Mouse (Mus musculus): ENCODE data around the gene Pdk2.

Gene Pdk2

DNA sequence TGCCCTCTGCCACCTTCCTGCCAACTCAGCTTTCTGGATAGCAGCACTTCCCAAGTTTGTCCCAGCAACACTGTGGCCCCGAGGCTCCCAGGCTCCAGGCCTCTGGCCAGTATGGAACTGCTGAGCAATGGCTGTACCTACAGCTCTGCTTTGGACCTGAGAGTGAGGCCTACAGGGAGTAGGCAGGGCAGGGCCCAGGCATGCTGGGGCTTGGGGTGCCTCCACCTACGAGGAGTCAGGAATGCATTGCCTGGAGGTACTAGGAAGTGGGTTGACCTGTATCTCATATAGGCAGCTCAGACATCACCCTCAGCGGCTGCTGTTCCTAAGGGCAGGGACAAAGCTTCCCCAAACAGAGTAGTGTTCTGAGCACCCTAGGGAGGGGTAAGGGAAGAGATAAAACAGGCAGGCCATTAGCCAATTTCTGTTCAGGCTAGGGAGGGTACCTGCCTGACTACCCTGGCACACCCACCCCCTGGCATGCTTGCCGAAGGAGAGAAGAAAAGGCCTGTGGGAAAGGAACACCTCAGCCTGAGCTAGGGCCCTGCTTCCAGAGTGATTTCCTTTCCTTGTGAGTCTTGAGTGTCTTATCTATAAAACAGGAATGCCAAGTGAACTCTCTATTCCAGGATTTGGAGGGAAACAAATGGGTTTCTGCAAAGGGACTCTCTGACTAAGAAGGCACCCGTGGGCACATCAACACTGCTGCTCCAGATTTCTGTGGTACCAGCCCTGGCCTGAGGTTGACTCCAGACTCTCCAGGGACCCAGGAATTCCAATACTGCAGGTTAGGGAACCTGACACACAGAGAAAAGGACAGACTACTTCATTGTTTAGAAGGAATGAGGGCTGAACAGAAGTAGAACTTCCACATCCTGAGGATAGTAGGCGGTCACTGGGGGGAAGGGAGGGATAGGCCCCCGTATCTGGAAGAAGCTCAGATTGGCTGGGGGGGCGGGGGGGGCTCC is 29.3 kb upstream of the Pdk2 start:
- no peak for DNase-seq (ENCODE audit: low read depth, low spot score)

DNA sequence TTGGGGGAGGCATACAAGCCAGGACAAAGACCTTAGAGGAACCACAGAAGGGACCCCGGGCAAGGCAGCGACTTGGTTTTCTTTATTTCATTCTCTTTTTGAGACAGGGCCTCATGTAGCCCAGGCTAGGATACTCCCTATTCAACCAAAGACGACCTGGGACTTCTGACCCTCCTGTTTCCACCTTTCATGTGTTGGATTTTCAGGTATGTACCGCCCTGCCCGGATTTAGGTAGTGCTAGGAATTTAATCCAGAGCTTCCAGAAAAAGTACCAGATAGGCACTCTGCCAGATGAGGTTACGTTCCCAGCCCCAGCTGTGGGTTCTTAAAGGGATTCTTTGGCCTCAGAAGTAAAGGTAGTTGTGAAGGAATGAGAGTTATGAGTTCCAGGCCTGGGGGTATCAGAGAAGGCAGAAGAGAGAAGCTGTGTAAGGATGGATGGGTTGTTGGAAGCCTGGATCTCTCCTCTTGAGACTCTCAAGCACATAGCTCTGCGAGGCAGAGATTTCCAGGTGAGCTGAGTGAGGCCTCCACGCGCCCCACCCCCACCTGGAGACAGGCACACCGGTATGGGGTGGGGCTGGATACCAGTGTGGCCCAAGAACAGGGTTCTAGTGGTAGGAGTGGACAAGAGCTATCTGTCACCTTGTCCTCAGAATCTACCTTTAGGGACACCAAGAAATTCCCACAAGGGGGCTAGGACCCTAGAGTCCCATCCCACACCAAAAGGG is 28.2 kb upstream of the Pdk2 start:
- DNase-seq (ENCODE audit: low read depth, low spot score), result no peak

- peak; percentile 95 for DNase-seq (ENCODE audit: low read depth, low spot score)
These were observed 15.8 kb upstream of the Pdk2 start for GRCm38 (mm10) chr11:95056768-95057501.

GRCm38 (mm10) chr11:95053062-95053461 is 11.9 kb upstream of the Pdk2 start:
- DNase-seq (ENCODE audit: low read depth, low spot score), result no peak

- DNase-seq (ENCODE audit: low read depth, low spot score), result peak; percentile 72
These were observed 6.0 kb upstream of the Pdk2 start for GRCm38 (mm10) chr11:95046980-95047680.

DNA sequence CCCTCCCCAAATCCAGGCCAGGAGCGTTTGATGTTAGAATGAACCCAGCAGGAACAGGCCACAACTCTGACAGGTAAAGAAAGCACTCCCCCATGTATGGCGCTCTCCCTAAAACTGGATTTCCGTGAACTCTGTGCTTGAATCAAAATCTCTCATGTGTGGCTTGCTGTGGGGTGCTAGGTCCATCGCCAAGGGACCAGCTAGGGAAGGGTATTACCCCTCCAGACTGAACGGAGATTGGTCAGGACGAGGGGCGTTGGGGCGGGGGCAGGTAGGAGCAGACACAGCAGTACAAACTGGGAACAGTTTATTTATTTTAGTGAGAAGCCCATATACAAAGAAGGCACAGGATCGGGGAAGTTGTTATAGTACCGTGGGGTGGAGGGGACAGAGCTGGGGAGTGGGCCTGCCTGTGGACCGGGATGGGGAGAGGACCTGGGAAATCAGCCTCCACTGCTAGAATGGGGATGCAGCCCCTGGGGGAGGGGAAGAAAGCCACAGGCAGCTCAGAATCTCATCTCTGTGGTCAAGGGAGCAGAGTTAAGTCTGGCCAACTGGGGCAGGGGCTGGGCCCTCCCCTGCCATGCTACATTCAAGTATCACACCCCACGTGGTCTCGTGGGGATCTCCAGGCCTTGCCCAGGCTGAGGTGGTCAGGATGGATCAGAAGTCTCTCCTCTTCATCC is 3.2 kb upstream of the Pdk2 start:
- no peak for DNase-seq (ENCODE audit: low read depth, low spot score)

- no peak for DNase-seq (ENCODE audit: low read depth, low spot score)
These were observed 2.5 kb upstream of the Pdk2 start for GRCm38 (mm10) chr11:95043608-95044007.

DNA sequence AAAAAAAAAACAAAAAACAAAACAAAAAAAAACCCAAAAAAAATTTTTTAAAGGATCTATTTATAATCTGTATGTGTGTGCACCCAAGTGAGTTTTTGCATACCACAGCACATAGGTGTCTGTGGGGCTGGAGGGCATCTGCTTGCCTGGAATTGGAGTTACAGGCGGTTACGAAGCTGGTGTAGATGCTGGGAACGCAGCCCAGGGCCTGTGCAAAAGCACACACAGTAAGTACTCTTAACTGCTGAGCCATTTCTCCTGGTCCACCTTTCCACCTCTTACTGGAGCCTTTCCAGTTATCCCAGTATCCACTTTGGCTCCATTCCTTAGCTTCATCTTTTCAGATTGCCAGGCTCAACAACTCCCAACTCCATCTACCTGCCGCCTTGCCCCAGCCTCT is 1.9 kb upstream of the Pdk2 start:
- no peak for DNase-seq (ENCODE audit: low read depth, low spot score)

GRCm38 (mm10) chr11:95042096-95042495 is 942 bp upstream of the Pdk2 start:
- peak; percentile 42 for DNase-seq (ENCODE audit: low read depth, low spot score)

DNA sequence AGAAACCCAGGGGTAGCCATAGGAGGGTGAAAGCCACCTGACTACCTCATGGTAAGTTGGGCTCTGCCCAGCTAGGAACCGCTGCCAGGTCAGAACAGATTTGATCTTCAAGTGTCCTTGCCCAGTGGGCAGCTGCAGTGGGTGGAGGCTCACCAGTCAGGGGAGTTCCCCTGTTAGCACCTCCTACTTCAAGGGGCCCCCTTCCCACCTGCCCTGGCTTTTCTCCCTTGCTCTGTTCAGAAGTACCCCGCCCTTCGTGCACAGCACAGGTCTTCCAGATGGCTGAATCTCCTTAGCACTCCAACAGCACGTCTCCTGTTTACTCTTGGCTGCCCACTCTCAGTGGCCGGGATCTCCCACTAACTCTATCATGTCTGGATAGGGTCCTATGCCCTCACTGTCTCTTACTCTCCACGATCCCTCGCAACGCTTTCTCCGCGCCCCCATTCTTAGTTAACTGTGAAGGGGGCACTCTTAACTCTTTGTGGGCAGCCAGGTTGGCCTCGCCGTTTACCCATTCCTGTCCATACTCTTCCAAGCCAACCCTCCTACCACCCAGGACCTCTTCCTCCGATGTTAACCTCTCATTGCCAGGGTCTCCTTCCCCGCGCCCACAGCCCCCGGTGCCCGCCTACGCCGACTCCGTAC is 539 bp downstream of the Pdk2 start:
- DNase-seq (ENCODE audit: low read depth, low spot score), result no peak

GRCm38 (mm10) chr11:95039766-95040165 is 1.4 kb downstream of the Pdk2 start:
- DNase-seq (ENCODE audit: low read depth, low spot score), result no peak

DNA sequence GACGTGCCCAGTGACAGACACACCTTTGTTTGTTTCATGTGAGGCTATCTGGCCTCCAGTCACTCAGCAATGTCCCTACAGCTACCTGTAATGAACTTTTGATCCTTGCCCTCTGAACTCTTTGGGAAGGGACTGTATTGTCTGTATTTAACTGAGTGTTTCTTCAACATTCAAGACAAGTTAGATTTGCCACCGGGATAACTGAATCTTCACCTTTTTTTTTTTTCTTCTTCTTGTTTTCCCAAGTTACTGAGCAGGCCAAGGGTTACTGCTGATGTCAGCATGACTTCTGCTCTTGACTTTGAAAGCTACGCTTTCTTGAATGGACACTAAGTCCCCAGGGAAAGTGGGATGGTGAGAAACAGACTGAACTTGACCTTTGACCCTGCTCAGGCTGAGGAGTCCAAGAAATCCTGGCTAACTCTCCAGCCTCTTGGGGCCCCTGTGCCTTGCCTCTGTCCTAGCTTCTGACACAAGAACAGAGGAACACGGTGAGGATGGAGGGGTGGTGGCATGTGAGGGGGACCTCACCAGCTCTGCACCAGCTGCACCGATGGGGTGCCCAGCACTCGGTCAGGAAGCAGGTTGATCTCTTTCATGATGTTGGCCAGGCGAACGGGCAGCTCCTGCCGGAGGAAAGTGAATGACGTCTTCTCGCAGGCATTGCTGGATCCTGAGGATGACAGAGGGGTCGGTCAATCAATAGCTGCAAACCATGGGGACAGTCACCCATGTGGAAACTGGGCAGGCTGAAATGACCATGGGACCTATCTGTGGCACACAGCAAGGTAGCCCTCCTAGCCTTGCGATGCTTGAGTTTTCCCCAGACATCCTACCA is 2.1 kb downstream of the Pdk2 start:
- DNase-seq (ENCODE audit: low read depth, low spot score), result no peak

DNA sequence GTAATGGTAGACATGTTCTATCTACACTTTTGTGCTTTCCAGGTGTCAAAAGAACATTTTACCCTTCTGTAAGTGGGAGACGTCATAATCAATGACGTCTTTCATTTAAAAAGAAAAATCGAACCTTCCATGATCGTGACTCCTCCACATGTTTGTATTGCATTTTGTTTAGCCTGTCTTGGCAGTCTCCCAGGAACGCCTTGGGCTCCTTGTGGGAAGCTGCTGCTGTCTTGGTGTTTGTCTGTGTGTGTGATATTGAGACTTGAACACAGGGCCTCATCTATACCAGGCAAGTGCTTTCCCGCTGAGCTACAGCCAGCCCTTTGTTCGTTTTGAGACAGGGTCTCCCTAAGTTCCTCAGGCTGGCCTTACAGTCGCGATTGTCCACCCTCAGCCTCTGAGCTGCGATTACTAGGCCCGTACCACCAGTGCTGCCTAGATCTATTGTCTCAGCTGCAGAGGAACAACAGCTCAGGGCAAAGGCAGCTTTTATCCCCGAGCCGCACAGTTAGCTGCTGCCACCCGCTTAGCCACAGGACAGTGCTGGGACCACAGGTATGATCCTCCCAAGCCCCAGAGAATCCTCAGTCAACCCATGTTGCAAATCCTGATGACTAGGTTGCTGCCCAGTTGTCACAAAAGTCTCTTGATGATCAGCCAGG is 2.9 kb downstream of the Pdk2 start:
- DNase-seq (ENCODE audit: low read depth, low spot score), result no peak

DNA sequence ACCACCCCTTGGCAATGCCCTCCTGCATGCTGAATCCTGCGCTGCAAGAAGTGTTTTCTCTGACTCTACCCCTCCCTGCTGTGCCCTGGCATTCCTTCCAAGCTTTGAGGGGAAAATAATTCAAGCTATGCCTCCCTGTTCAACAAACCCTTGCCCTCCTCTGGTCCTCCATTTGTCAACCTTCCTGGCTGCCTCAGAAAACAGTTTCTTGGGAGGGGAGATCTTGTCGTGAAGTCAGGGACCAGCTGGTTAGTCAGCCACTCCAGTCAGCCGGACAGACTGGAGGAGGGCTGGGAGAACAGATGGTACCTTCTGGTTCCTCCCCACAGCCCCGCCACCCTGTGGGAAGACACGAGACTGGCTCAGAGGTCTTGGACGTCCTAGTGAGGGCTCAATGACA is 3.8 kb downstream of the Pdk2 start:
- DNase-seq (ENCODE audit: low read depth, low spot score), result no peak

- DNase-seq (ENCODE audit: low read depth, low spot score), result no peak
These were observed 4.6 kb downstream of the Pdk2 start for GRCm38 (mm10) chr11:95036521-95036920.

DNA sequence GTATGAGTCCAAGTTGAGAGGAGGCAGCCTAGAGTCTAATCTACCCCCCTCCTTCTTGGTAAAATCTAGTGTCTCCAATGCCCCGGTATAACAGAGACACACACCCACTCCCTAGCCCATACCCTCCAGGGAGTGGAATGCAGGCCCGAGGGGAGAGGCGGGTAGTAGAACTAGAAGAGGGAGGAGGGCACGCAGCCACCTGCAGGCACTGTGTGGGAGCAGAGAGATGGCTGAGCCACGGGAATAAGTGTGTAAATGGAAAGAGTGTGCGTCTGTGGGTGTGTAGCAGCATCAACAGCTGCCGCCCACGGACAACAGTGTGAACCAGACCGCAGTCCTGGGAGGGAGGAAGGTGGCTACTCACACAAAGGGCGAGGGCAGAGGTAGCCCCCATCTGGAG is 6.3 kb downstream of the Pdk2 start:
- DNase-seq (ENCODE audit: low read depth, low spot score), result no peak

- DNase-seq (ENCODE audit: low read depth, low spot score), result no peak
These were observed 7.5 kb downstream of the Pdk2 start for GRCm38 (mm10) chr11:95033617-95034016.

- no peak for DNase-seq (ENCODE audit: low read depth, low spot score)
These were observed 8.2 kb downstream of the Pdk2 start for GRCm38 (mm10) chr11:95032945-95033344.

All from A20 (cell line).